Mouse (Mus musculus) midbrain, embryonic 16.5 days (tissue): ENCODE results near the gene Inka1. TPM values are rescaled to one million over a fixed set of nuclear protein-coding genes. Genes with fewer than 3 reads are reported as not detected.

ENCODE experiments used
- ATAC-seq: fragments of 200-750 bp; cut with Nextera tagmentation; 2 replicates; pipeline ENCODE4 v1.8.0; 2017; ENCODE audit warnings: moderate TSS enrichment
- H3K27ac ChIP-seq: fragments of 300-500 bp; sonication (generic); 2 replicates; pipeline ENCODE4 v1.5.1; 2014; ENCODE audit warnings: mild to moderate bottlenecking, low read length, mixed read lengths
- H3K27me3 ChIP-seq: fragments of 300-500 bp; sonication (generic); 2 replicates; pipeline ENCODE4 v1.6.1; 2014; ENCODE audit warnings: low read depth, low read length, mixed read lengths; ENCODE audit not compliant: control insufficient read depth, insufficient read depth
- H3K36me3 ChIP-seq: fragments of 300-500 bp; sonication (generic); 2 replicates; pipeline ENCODE4 v1.6.1; 2014; ENCODE audit warnings: mild to moderate bottlenecking, low read length, moderate library complexity, mixed read lengths; ENCODE audit not compliant: control insufficient read depth, insufficient read depth
- H3K4me1 ChIP-seq: fragments of 300-500 bp; sonication (generic); 2 replicates; pipeline ENCODE4 v1.6.1; 2014; ENCODE audit warnings: mild to moderate bottlenecking, low read length, mixed read lengths; ENCODE audit not compliant: control insufficient read depth, insufficient read depth
- H3K4me2 ChIP-seq: fragments of 300-500 bp; sonication (generic); 2 replicates; pipeline ENCODE4 v1.6.1; 2014; ENCODE audit warnings: mild to moderate bottlenecking, low read length, mixed read lengths
- H3K4me3 ChIP-seq: fragments of 300-500 bp; sonication (generic); 2 replicates; pipeline ENCODE4 v1.5.1; 2014; ENCODE audit warnings: low read depth, mild to moderate bottlenecking, low read length, moderate library complexity, mixed read lengths
- H3K9ac ChIP-seq: fragments of 300-500 bp; sonication (generic); 2 replicates; pipeline ENCODE4 v1.6.1; 2014; ENCODE audit warnings: low read depth, low read length, mixed read lengths
- H3K9me3 ChIP-seq: fragments of 300-500 bp; sonication (generic); replicated peaks from 2 replicates; pipeline ENCODE4 v1.6.1; 2014; ENCODE audit warnings: mild to moderate bottlenecking, low read length, mixed read lengths; ENCODE audit not compliant: control insufficient read depth, poor library complexity, severe bottlenecking
- WGBS: fragments of 180-500 bp; shearing (Covaris S2); extraction: QIAGEN DNeasy Blood & Tissue Kit; methylation state at CpG from one replicate; pipeline ENCODE4 v1.1.7; 2014; 5-methylcytosine and 5-hydroxymethylcytosine counted together
- polyA plus RNA-seq: library from polyadenylated mRNA; unstranded; fragments of >200 nt; fragmentation: Nextera tagmentation; extraction: Ambion mirVana; gene quantifications from 2 replicates; pipeline ENCODE4 v1.2.1, GENCODE M21; 2015

Inka1 gene
- polyA plus RNA-seq, 1 experiment from 2014 or later: 17.6 TPM

- no peak within 1 kb of the TSS for H3K4me3 ChIP-seq
- no peak within 1 kb of the TSS for H3K27ac ChIP-seq
- 73% methylated on average over 12 of the region's 12 CpGs for whole genome bisulfite sequencing
- no peak for ATAC-seq
- no peaks in the 10 kb centered on the region for H3K27me3 ChIP-seq
- H3K9me3 ChIP-seq: no peaks in the 10 kb centered on the region
- H3K4me2 ChIP-seq: no peak within 1 kb of the TSS
- no peak within 1 kb of the TSS for H3K9ac ChIP-seq
- H3K4me1 ChIP-seq: no peaks in the 10 kb centered on the region
- 0 out of 2 replicates have a peak, but pooled peaks cover 2% of the 10 kb centered on the region for H3K36me3 ChIP-seq
Observed at GRCm38 (mm10) chr9:107975399-107976386, 10.0 kb downstream of the Inka1 start, which contains the start of gene Uba7. TSS of gene Uba7 (plus strand) at chr9:107975505.

GRCm38 (mm10) chr9:107974491-107975171, 11.0 kb downstream of the Inka1 start:
- Histone ChIP-seq H3K4me1 (no peaks in the 10 kb centered on the region), H3K36me3 (0 out of 2 replicates have a peak, but pooled peaks cover 2% of the 10 kb centered on the region), H3K27me3 (no peaks in the 10 kb centered on the region), H3K9me3 (no peaks in the 10 kb centered on the region), H3K27ac (no peak overlapping the region), H3K4me3 (no peak overlapping the region), H3K9ac (no peak overlapping the region), H3K4me2 (no peak overlapping the region)
- WGBS: 86% methylated on average over 10 of the region's 10 CpGs
- ATAC-seq: no peak

- Histone ChIP-seq H3K9ac (no peak overlapping the region), H3K4me2 (no peak overlapping the region), H3K36me3 (0 out of 2 replicates have a peak, but pooled peaks cover 2% of the 10 kb centered on the region), H3K27me3 (no peaks in the 10 kb centered on the region), H3K27ac (no peak overlapping the region), H3K4me1 (no peaks in the 10 kb centered on the region), H3K9me3 (no peaks in the 10 kb centered on the region), H3K4me3 (no peak overlapping the region)
- 87% methylated on average over 8 of the region's 8 CpGs for WGBS
- ATAC-seq: no peak
Observed at GRCm38 (mm10) chr9:107971690-107972541, 13.8 kb downstream of the Inka1 start.

GRCm38 (mm10) chr9:107970311-107970710, 15.4 kb downstream of the Inka1 start:
- WGBS: 91% methylated on average over 5 of the region's 5 CpGs
- H3K27ac ChIP-seq: no peak overlapping the region
- H3K4me1 ChIP-seq: no peaks in the 10 kb centered on the region
- H3K4me2 ChIP-seq: no peak overlapping the region
- ATAC-seq: no peak
- no peak overlapping the region for H3K9ac ChIP-seq
- no peak overlapping the region for H3K4me3 ChIP-seq
- H3K27me3 ChIP-seq: no peaks in the 10 kb centered on the region
- H3K9me3 ChIP-seq: no peaks in the 10 kb centered on the region
- H3K36me3 ChIP-seq: 0 out of 2 replicates have a peak, but pooled peaks cover 2% of the 10 kb centered on the region

DNA sequence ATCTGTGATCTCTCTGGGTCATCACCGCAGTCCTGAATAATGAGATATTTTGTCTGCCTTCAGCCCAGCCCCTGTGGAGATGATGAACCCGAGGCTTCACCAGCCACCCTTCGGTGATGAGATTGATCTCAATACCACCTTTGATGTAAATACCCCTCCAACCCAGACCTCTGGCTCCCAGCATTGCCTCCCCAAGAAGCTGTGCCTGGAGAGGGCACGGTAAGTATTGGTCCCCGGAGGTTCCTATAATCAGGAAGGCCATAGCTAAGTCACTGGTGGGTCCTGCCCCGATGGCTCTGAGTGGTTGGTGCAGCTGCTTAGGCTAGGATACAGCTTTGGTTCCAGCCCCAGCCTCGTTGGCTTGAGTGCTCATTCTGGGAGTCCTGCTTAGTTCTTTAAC, 17.1 kb downstream of the Inka1 start:
- Histone ChIP-seq H3K4me2 (no peak overlapping the region), H3K4me3 (no peak overlapping the region), H3K36me3 (0 out of 2 replicates have a peak, but pooled peaks cover 2% of the 10 kb centered on the region), H3K9ac (no peak overlapping the region), H3K27ac (no peak overlapping the region), H3K4me1 (no peaks in the 10 kb centered on the region), H3K9me3 (no peaks in the 10 kb centered on the region), H3K27me3 (no peaks in the 10 kb centered on the region)
- ATAC-seq: no peak
- 94% methylated on average over 7 of the region's 7 CpGs for WGBS

DNA sequence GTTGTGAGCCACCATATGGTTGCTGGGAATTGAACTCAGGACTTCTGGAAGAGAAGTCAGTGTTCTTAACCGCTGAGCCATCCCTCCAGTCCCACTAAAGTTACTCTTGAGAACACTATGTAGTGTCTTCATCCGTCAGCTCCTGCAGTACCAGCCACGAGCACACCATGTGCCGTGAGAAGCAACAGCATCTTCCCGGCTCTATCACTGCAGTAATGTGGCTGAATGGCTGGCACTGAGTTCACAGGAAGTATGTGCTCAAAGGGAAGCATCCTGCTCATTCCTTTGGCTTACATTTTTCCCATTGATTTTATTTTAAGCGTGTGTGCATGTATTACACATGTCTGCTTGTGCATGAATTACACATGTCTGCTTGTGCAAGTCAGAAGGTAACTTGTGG, 18.2 kb downstream of the Inka1 start:
- H3K9ac ChIP-seq: no peak overlapping the region
- 90% methylated on average over 6 of the region's 6 CpGs for WGBS

DNA sequence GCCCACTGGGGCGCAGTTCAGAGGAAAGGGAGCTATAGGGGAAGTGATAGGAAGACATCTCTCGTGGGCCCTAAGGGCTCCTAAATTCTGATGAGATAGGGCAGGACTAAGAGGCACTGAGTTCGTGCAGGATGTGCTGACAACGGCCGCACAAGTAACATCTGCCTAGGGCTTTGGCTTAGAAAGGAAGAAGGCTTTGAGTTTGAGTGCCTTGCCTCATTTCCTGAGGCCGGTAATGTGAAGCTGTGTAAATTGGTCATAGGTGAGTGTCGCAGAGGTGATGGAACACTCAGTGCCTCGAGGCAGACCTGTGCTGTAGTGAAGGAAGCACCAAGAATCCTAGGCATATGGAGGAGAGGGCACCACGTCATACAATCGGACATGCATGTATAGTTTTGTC, 19.0 kb downstream of the Inka1 start:
- H3K36me3 ChIP-seq: 0 out of 2 replicates have a peak, but pooled peaks cover 2% of the 10 kb centered on the region
- 91% methylated on average over 10 of the region's 10 CpGs for WGBS
- no peak overlapping the region for H3K9ac ChIP-seq
- no peaks in the 10 kb centered on the region for H3K27me3 ChIP-seq
- peaks cover 8% of the 10 kb centered on the region for H3K4me1 ChIP-seq
- H3K4me2 ChIP-seq: no peak overlapping the region
- no peak overlapping the region for H3K27ac ChIP-seq
- no peak overlapping the region for H3K4me3 ChIP-seq
- ATAC-seq: no peak
- no peaks in the 10 kb centered on the region for H3K9me3 ChIP-seq

More for the DNA sequence above, 18.2 kb downstream of the Inka1 start:
- 0 out of 2 replicates have a peak, but pooled peaks cover 2% of the 10 kb centered on the region for H3K36me3 ChIP-seq
- H3K4me2 ChIP-seq: no peak overlapping the region
- H3K9me3 ChIP-seq: no peaks in the 10 kb centered on the region
- H3K4me3 ChIP-seq: no peak overlapping the region
- no peak overlapping the region for H3K27ac ChIP-seq
- H3K27me3 ChIP-seq: no peaks in the 10 kb centered on the region
- ATAC-seq: no peak
- peaks cover under 1% of the 10 kb centered on the region; the same call in 1 of the 2 replicates for H3K4me1 ChIP-seq

DNA sequence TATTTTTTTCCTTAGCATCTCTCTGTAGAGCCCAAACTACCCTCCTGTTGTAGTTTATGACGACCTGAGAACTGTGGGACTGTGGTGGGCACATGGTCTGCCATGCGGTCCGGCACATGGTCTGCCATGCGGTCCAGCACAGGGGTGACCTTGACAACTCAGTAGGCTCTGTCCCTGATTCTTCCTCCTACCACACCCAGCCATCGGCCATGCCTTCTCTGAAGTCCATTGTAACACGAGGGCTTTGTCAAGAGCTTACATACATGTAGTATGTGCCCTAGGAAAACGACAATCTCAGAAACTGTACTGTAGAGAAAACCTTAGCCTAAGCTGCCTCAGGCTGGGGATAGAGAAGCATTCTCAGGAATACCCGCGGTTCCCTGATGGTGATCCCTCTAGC, 21.0 kb downstream of the Inka1 start:
- no peak overlapping the region for H3K4me2 ChIP-seq
- no peaks in the 10 kb centered on the region for H3K27me3 ChIP-seq
- H3K9me3 ChIP-seq: no peaks in the 10 kb centered on the region
- H3K4me3 ChIP-seq: no peak overlapping the region
- no peaks in the 10 kb centered on the region for H3K36me3 ChIP-seq
- H3K4me1 ChIP-seq: peaks cover 21% of the 10 kb centered on the region
- WGBS: 95% methylated on average over 9 of the region's 9 CpGs
- no peak overlapping the region for H3K9ac ChIP-seq
- no peak overlapping the region for H3K27ac ChIP-seq
- no peak for ATAC-seq
